Mouse (Mus musculus) 3T3-L1 (cell line): ENCODE measurements at regions not wholly inside any gene's neighbourhood (a gene's known extent, or its start where the extent isn't known, plus 50 kb on each side); places are given as distances from the start of the nearest gene placed in this dataset.
A peak's percentile ranks its signal among the peaks of the same experiment; 100 is the strongest.

Source experiments
- DNase-seq: peaks from one replicate; pipeline ENCODE4 v3.0.0-alpha.2; 2015; ENCODE audit warnings: low read depth, low spot score

DNA sequence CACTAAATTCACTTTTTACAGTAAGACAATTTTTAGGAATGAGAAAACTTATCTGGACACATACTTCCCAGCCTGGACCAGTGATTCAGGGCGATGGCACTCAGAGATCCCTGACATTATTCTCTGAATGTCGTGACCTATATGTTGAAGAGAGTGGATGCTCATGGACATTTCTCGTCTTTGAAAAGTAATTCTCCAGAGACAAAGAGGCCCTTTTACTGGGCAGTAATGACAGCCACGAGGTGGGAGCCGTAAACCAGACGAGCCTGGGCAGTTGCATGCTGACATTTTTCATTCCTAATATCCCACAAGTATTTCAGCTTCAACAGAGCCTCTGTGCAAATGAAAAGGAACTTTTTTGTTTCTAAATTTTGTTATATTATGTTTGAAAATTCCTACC lies 1041.3 kb downstream of the Slc22a22 start:
- DNase-seq, result peak; percentile 56

DNA sequence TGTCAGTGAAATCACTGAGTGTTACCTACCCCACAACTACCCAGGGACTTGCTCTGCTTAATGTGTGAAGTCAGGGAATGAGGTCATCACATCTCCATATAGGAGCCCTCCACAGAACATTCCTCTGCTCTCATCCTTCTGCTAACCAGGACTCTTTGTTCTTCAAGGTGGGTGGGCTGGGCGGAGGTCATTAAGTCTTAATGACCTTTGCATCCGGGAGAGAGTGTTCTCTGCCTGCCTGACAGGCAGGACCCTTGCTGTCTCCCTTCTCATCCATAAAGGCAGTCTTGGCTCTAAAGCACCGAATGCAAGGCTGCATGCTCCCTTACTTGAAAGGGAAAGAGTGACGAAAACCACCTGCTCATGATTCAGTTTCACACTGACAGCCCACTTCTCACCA lies 1051.4 kb downstream of the Slc22a22 start:
- no peak for DNase-seq

DNA sequence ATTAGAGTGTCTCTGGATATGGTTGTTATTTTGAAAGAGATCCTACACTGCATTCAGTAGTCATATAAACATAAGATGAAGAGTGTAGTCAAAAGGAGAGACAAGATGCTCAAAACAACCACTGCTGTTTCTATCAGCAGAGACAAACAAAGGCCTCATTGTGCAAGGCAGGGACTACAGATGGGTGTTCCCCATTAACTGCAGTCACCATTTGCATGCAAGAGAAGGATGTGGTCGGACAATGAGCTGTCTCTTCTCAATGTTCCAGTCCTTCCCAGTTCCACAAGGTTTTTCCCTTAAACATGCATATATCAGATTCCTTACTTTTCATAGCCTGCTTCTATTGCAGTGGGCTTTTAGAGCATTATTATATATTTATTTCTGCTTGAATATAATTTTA lies 1056.7 kb downstream of the Slc22a22 start:
- peak; percentile 52 for DNase-seq

DNA sequence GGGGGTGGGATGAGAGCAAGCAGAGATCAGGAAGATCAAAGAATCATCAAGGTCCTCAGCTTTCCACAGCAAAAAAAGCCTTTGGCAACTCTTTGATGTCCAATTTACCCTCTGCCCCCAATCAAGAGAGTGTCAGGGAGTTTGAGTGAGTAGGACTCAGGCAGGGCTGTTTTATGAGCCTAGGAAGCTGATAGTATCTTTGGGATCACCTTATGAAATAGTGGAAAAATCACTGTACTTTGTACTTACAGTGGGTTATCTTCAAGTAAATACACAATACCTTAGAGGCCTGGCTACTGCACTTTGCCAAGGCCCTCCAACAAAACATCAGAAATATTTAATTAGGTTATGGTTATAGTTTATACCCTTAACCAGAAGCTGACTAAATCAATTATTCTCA lies 1085.4 kb downstream of the Slc22a22 start:
- DNase-seq, result no peak

DNA sequence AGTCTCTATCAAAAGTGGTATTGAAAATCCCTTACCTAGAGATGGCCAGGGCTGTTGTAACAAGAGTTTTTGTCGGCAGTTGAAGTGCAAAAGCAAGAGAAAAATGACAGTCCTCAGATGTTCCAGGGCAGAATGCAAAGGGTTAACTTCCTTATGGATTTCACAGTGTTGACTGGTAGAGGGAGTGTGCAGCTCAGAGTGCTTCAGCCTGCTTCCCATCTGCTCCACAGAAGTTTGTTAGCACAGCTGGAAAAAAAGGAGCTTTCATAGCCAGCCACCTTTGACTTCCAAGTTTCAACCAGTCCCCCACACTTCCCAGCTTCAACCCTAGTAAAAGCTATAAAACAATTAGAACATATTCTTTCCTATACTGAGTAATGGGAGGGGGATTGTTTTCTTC lies 1098.9 kb downstream of the Slc22a22 start:
- no peak for DNase-seq

DNA sequence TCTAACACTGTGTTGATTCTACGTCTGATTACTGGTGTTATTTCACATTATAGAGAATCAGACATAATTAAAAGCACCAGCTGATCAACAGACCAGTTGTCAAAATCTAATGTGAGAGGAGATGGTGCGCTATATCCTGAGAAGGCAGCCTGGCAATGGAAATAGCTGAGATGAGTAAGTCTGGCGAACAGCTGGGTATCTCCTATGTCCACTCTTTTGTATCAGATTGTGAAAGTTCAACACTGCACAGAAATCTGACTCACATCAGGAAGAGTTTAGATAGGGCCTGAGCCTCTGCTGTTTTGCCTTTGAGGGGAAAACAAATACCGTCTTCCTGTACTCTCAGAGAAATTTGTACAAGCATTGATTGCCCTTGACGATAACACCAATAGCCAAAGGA lies 1126.5 kb downstream of the Slc22a22 start:
- peak; percentile 58 for DNase-seq

DNA sequence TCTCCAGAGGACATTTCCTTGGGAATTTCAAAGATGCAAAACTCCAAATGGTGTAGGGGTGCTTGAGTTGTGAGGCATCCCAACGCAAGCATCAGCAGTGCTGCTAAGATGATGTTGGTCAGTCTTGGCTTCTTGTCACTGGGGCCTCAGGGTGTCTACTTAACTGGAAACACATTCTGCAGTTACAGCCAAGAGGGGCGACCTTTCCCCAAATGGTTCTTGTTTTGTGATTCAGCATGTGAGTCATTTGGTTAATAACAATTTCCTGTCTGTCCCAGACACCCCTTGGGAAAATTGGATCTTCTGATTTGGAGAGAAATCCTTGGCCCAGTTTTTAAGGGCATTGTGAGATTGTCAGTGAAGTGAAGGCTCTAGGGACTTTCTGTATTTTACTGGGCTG lies 1131.3 kb downstream of the Slc22a22 start:
- peak; percentile 86 for DNase-seq

DNA sequence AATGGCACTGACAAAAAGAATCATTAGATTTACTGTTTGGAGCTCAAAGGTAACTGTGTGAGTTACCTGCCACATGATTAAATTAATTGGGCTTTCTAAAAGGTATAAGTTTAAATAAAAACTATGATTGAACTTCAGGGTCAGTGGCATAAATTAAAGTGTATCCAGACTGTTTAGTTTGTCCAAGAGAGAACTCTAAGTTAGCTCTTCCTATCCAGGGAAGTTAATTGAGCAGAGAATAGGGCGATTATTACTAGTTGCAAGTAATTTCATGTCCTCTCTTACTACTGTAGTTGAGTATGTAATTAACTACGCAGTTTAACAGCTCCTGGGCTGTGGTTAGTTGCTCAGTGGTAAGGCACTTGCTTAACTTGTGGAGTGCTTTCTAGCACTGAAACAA lies 1132.5 kb downstream of the Slc22a22 start:
- DNase-seq, result no peak

DNA sequence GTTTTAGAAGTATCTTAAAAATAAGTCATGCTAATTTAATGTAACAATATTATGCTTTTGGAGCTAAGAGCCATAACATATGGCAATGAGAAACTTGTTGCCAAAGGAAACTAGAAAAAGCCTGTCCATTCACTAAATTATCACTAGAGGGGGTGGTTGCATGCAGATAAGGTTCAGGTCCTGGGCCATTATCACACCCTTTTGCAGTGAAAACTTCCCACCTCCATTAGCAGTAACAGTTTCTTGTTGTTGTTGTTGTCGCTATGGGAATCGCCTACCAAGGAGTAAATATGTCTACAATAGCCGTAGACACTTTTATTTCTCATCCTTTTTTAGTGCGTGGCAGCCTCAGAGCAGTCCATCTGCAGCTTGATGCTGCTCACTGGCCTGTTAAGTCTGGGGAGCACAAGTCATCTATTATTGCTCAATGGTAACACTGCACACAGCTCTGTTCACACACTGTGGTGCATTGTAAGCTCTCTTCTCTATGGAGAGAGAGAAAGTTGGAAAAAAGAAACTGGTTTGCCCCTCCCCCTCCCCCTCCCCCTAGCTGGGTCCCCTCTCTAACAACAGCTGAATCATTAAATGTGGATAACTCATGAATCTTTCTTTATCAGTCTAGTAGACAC lies 1133.0 kb downstream of the Slc22a22 start:
- peak; percentile 73 for DNase-seq

DNA sequence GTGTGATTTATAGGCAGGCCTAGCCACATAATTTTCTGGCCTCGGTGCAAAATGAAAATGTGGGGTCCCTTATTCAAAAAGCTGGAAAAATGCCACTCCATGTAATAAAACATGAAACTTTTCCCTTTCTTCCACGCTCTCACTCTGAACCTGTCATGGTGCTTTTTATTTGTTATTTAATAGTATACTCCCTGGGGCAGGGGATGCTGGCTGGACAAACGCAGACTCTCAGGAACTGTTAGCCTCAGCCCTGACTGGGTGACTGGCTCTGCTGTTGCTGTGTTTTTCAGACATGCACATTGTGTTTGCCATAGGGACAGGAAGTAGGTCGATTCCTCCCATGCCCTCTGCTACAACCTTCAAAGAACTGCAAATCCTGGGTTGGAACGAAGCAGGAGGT lies 1139.5 kb downstream of the Slc22a22 start:
- DNase-seq, result no peak

DNA sequence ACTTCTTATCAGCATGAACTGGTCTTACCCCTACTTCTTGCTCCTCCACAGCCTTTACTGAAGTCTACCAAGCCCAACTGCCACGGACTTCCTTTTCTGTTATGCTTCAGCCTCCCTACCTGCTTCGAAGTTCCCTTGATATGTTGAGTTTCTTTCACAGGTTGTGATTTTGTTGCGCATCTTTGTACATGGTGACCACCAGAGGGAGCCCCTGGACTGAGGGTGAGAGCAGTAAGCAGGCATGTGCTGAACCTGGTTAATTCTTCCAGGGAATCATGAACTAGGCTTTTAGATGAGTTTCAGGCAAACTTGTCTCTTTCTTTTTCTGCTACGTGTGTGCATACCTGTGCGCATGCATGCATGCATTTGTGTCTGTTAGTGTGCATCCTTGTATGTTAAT lies 1141.0 kb downstream of the Slc22a22 start:
- DNase-seq, result peak; percentile 86

DNA sequence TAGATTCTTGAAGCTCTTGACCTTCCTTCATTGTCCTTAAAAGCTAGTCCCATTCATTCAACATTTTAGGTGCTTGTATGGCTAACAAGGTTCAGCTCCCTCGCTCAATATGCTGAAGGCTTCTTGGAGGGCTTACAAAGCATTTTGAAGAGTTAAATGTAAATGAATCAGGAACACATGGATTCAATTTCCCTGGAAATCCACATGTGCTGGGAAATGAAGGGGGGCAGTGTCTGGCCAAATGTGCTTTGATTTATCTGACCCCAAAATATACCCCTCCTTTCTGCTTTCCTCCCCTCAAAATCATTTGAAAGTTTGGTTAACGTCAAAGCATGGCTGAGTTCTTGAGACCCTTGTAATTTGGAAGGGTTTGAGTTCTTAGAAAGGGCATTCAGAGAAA lies 1142.4 kb downstream of the Slc22a22 start:
- DNase-seq, result no peak

DNA sequence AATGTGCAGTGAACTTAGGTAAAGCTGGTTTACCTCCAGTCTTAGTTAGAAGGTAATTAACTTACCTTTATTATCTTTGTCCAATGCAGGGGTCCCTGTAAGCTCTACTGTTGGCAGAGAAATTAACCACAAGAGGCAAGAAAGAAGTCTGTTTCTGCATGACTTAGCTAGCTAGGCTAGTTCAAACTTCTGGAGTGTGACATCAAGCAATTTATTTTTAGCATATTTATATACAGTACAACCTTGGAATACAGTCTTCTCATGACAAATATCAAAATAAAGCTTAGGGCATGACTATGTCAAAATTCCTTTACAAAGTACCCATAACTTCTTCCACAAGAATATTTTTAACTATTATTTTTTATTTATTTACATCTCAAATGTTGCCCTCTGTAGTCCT lies 1156.9 kb downstream of the Slc22a22 start:
- DNase-seq, result no peak

DNA sequence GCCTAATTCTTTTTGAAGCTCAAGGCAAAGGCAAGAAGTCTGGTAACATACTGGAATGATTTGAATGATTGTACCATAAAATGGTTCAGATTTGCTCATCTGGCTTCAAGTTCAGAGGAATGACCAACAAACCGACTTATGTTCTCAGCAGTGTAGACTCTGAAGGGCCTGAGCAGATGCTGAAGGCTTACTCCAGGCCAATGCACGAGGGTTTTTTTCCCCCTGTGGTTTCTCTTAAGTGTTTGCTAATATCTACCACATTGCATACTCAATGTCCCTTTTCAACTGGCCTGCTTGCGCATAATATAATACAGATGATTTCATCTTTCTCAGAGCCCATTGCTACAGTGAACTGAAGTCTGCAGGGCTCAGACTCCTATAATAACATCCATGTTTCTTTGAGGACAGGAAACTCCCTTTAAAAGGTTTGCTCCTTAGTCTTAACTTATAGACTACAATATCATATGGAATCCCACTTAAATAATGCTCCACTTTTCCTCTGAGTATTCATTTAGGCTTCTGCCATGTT lies 1182.5 kb downstream of the Slc22a22 start:
- peak; percentile 3 for DNase-seq

DNA sequence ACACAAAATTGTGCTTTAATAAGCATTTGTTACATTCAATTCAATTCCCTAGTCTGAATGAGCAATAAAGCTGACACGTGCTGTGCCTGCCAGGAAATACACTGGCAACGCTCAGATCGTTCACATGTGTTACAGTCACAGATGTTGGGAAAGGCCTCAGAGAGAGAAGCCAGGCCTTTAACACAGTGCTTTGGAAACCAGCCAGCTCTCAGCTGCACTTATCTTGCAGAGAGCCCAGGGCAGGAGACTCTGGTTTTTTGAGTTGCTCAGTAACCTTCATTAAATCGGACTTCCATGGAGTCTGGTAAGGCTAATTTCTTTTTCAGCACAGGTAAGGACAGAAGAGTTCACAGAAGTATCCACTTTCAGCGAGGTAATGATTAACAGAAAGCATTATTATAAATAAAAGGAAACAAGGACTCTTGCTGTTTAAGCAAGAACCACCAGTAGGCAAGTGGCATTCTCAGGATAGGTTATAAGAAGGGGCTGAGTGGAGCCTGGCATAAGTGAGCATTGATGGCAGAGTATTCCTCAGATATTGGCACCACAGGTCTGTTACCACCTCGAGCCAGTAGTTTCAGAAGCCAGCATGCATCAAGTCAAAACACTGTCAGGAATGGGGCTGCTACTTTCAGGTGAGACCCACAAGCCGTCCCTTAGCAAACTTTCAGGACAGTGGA lies 1198.7 kb downstream of the Slc22a22 start:
- peak; percentile 69 for DNase-seq

DNA sequence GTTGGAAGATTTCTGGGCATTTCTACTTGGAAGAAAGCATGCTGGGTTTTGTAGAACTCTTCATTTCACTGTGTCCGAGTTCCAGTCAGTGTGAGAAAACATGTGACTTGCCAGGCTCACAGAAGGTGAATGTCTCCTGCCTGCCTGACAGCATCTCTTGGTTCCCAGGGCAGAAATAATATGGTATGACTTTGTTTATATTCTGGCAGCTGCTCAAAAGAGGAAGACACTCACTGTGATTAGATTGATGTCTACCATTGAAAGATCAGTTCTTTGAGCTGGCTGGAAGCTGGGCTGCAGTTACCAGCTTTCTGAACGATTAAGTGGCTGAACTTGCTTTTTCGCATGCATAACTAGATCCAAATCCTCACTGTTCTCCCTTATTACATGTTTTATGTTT lies 1199.4 kb downstream of the Slc22a22 start:
- no peak for DNase-seq

DNA sequence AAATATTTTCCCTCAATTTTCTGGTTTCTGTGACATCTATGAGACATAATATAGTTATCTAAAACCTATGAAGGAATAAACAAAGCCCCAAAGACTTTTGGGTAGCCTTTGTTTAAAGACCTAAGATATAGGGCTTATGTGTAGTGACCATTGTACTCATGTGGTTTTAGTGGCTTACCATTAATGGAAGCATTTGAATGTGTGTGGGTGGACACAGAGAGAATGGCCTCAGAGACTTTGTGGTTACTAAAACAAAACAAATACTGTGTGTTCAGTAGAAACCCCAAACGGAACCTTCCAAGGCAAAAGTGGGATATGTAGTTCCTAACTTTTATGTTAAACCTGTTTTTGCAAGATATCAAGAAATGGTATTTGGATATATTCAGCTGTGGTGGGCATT lies 1228.7 kb downstream of the Slc22a22 start:
- DNase-seq, result peak; percentile 51

DNA sequence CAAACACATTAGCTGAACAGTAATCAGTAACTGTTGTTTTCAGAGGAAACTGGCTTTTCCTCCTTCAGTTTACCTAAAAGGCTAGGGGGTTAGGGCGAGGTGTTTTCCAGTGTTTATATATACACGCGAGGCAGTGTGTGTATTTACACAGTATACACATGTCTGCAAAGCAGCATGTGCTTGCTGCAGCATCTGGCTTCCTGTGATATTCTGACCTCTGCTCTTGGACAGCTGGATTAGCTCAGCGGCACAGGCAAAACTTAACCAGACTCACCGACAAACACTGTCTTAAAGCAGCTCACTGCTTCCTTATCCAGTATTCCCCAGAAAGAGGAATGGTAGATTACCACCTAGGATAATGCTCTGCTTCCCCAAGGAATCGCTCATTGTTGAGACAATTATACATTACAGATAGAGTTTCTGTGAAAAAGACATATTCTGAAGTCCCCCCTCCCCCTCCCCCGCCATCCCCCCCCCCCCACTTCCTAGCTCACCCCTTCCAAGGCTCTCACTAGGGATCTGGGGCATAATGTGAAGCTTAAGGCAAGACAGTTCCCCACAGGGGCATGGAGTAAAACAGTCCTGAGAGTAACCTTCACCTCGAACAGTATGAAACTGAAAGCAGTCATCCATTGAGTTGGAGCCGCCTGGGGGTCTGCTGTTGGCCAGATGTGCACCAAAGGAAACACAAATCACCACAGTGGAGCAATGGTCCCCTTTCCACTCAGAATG lies 1233.3 kb downstream of the Slc22a22 start:
- DNase-seq, result no peak

DNA sequence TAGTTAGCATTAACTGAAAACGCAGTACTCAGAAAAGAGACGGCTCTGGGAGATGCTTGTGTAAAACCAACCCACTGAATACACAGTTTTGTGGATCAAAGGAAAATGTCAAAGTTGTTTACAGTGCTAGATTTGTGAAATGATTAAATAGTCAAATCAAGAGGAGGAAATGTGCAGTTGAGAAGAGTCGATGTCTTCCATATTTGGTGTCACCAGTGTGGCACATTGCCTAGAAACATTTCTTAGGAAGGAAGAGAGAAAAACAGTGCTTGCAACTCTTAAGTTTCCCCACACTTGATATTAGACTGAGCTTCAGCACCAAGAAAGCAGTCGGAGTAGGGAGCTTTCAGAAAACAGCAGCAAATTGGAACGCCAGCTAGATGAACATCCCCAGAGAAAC lies 1274.9 kb downstream of the Slc22a22 start:
- no peak for DNase-seq

DNA sequence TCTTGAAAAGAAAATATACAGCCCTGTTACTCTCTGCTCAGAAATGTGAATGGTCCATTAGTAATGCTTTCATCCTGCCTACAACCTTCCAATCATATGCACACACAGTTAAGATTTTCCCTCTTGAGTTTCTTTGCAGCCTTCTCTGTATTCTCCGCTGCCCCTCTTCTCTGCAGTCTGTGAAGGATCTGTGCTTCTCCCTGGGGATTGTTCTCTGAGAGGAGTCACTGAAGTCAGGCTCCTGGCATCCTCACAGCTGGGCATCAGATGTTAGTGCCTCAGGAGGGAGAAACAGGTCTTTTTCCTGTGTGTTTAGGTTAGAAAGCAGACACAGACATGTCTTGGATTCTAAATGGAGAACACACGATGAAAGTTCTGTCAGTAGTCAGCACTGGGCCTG lies 1278.1 kb downstream of the Slc22a22 start:
- no peak for DNase-seq

DNA sequence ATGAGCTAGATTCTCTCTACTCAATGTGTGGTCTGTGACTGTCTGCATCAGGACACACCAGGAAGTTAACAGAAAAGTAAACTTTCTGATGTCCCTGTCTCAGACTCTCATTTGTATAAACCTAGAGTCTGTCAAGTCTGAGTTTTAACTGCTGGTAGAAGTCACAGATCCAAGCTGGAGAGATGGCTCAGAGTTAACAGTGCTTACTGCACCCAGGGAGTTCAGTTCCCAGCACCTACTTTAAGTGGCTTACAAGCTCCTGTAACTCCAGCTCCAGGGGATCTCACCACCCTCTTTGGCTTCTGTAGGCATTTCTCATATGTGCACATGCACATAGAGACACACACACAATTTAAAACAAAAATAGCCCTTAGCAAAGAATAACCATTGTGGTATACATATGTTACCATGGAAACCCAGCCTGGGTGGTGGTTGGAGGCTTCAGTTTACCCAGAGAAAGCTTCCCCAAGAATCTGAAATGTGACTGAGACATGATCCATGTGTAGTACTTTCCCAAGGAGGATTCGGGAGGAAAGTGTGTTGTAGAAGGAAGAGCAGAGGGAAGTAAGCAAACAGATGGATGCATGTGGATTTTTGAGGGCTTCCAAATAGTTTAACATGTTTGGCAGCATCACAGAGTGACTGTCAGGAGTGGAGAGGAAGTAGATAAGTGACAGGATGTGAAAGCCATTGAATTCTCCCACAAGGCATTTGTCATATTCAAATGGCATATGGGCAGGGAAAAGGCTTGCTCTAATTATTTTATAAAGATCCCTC lies 1279.8 kb downstream of the Slc22a22 start:
- no peak for DNase-seq

DNA sequence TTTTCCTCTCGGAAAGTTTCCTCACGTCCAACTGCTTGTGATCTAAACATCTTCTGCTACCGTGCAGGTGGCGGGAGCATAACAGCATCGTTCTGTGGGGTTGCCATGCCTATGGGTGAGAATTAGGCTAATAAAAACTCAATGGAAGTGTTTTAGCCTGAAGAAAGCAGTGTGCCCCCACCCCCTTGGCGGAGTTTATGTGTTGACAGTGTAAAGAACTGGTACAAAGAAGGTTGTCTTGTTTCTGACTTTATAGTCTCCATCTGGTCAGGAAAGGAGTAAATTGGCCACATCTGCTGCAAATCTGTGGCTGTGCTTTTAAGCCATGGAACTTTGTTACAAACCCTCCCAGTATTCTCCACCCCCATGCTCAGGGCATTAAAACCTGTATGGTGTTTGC lies 1311.2 kb downstream of the Slc22a22 start:
- no peak for DNase-seq
